ENCODE assay signal across 20 mouse cellular contexts in genomic region chr2:48446617-48447016, GRCm38 (mm10).
DNase-seq lines count a peak whose midpoint lies in the region; ATAC-seq and TF ChIP-seq lines count a peak whose summit lies in the region.
"Had no signal": no experiment of that assay in that cellular context is flagged by ENCODE, and none has a peak within 500 bp of the region (broad histone marks: within the 10 kb centered on the region; RNA-seq: fewer than 3 reads in every experiment).

No protein-coding gene starts in this region.

- H3K4me3 ChIP-seq in forebrain, embryonic 13.5 days, result no peak overlapping the region
- H3K4me3 ChIP-seq in forebrain, postnatal 0 days (ENCODE audit: low read depth, low read length), result no peak overlapping the region
- H3K4me3 ChIP-seq in hindbrain, embryonic 15.5 days, result no peak overlapping the region
- H3K4me3 ChIP-seq in hindbrain, postnatal 0 days (ENCODE audit: low read length), result no peak overlapping the region
- H3K4me3 ChIP-seq in neural tube, embryonic 13.5 days, result no peak overlapping the region
- H3K4me3 ChIP-seq: embryonic facial prominence, embryonic 13.5 days; gastrocnemius, adult 2 months; heart, embryonic 12.5 days; hindbrain, embryonic 10.5 days had no signal

- no peaks in the 10 kb centered on the region for H3K9me3 ChIP-seq in forebrain, embryonic 13.5 days (replicated peaks)
- H3K9me3 ChIP-seq in forebrain, postnatal 0 days (ENCODE audit: low read length), result no peaks in the 10 kb centered on the region
- H3K9me3 ChIP-seq in hindbrain, embryonic 15.5 days, result no peaks in the 10 kb centered on the region
- no peaks in the 10 kb centered on the region for H3K9me3 ChIP-seq in hindbrain, postnatal 0 days (ENCODE audit: low read length)
- H3K9me3 ChIP-seq in neural tube, embryonic 13.5 days, result no peaks in the 10 kb centered on the region
- H3K9me3 ChIP-seq: embryonic facial prominence, embryonic 13.5 days; heart, embryonic 12.5 days; hindbrain, embryonic 10.5 days had no signal

- TF ChIP-seq CTCF in forebrain, postnatal 0 days (IDR thresholded peaks at IDR 0.05; ENCODE audit: low read depth), result no peak
- TF ChIP-seq CTCF in hindbrain, postnatal 0 days (IDR thresholded peaks at IDR 0.05; ENCODE audit: low read depth), result no peak

- no peak overlapping the region for H3K4me2 ChIP-seq in forebrain, embryonic 13.5 days
- H3K4me2 ChIP-seq in forebrain, postnatal 0 days (ENCODE audit: low read depth), result no peak overlapping the region
- no peak overlapping the region for H3K4me2 ChIP-seq in hindbrain, embryonic 15.5 days
- no peak overlapping the region for H3K4me2 ChIP-seq in hindbrain, postnatal 0 days (ENCODE audit: low read depth, low read length)
- 0 out of 2 replicates have a peak overlapping the region, but pooled peaks have one; percentile 0 for H3K4me2 ChIP-seq in neural tube, embryonic 13.5 days
- H3K4me2 ChIP-seq: embryonic facial prominence, embryonic 13.5 days; heart, embryonic 12.5 days; hindbrain, embryonic 14.5 days had no signal

- 54% methylated on average over 5 of the region's 5 CpGs for WGBS in forebrain, embryonic 13.5 days
- WGBS in forebrain, postnatal 0 days, result 46% methylated on average over 5 of the region's 5 CpGs
- whole genome bisulfite sequencing in hindbrain, embryonic 15.5 days, result 64% methylated on average over 5 of the region's 5 CpGs
- WGBS in hindbrain, postnatal 0 days, result 69% methylated on average over 5 of the region's 5 CpGs
- WGBS in neural tube, embryonic 13.5 days, result 68% methylated on average over 5 of the region's 5 CpGs

- no peaks in the 10 kb centered on the region for H3K27me3 ChIP-seq in forebrain, embryonic 13.5 days
- H3K27me3 ChIP-seq in forebrain, postnatal 0 days (ENCODE audit: insufficient read depth, low read length), result no peaks in the 10 kb centered on the region
- no peaks in the 10 kb centered on the region for H3K27me3 ChIP-seq in hindbrain, embryonic 15.5 days
- H3K27me3 ChIP-seq in hindbrain, postnatal 0 days (ENCODE audit: insufficient read depth, low read length), result no peaks in the 10 kb centered on the region
- H3K27me3 ChIP-seq in neural tube, embryonic 13.5 days, result no peaks in the 10 kb centered on the region
- H3K27me3 ChIP-seq: CH12.LX; embryonic facial prominence, embryonic 13.5 days; heart, embryonic 12.5 days; Patski had no signal

- no peak overlapping the region for H3K27ac ChIP-seq in forebrain, embryonic 13.5 days
- no peak overlapping the region for H3K27ac ChIP-seq in forebrain, postnatal 0 days (ENCODE audit: low read depth, low read length)
- no peak overlapping the region for H3K27ac ChIP-seq in hindbrain, embryonic 15.5 days (replicated peaks)
- H3K27ac ChIP-seq in hindbrain, postnatal 0 days, result no peak overlapping the region
- peak overlapping the region; percentile 56 for H3K27ac ChIP-seq in neural tube, embryonic 13.5 days (replicated peaks)
- H3K27ac ChIP-seq: embryonic facial prominence, embryonic 13.5 days; gastrocnemius, adult 2 months; hindbrain, embryonic 10.5 days; hindbrain, embryonic 14.5 days had no signal

- ATAC-seq in forebrain, embryonic 13.5 days, result peak; percentile 19; the same call in 1 of the 2 replicates
- no peak for ATAC-seq in forebrain, postnatal 0 days
- ATAC-seq in hindbrain, embryonic 15.5 days (ENCODE audit: low FRiP score, low read depth), result 0 out of 2 replicates have a peak, but pooled peaks have one; percentile 23
- no peak for ATAC-seq in hindbrain, postnatal 0 days
- no peak for ATAC-seq in neural tube, embryonic 13.5 days (ENCODE audit: low read depth)
- ATAC-seq: activated CD4-positive, CD25-positive, alpha-beta regulatory T cell, adult 4 months; inflammation-experienced regulatory T-cells, adult 6 months; intestine, postnatal 0 days; Patski had no signal

- H3K4me1 ChIP-seq in forebrain, embryonic 13.5 days, result peaks cover 17% of the 10 kb centered on the region
- 0 out of 2 replicates have a peak, but pooled peaks cover 2% of the 10 kb centered on the region for H3K4me1 ChIP-seq in forebrain, postnatal 0 days (ENCODE audit: insufficient read depth)
- H3K4me1 ChIP-seq in hindbrain, embryonic 15.5 days (replicated peaks), result peaks cover 3% of the 10 kb centered on the region; the same call in 1 of the 2 replicates
- H3K4me1 ChIP-seq in hindbrain, postnatal 0 days (ENCODE audit: insufficient read depth, low read length), result no peaks in the 10 kb centered on the region
- H3K4me1 ChIP-seq in neural tube, embryonic 13.5 days (replicated peaks), result peaks cover 23% of the 10 kb centered on the region

- H3K36me3 ChIP-seq in forebrain, embryonic 13.5 days (ENCODE audit: poor library complexity, severe bottlenecking), result no peaks in the 10 kb centered on the region
- H3K36me3 ChIP-seq in forebrain, postnatal 0 days (ENCODE audit: insufficient read depth), result no peaks in the 10 kb centered on the region
- H3K36me3 ChIP-seq in hindbrain, embryonic 15.5 days, result no peaks in the 10 kb centered on the region
- no peaks in the 10 kb centered on the region for H3K36me3 ChIP-seq in hindbrain, postnatal 0 days (ENCODE audit: insufficient read depth, low read length)
- no peaks in the 10 kb centered on the region for H3K36me3 ChIP-seq in neural tube, embryonic 13.5 days
- H3K36me3 ChIP-seq: embryonic facial prominence, embryonic 13.5 days; heart, embryonic 12.5 days; hindbrain, embryonic 10.5 days had no signal

- no peak for DNase-seq in forebrain, postnatal 0 days
- DNase-seq in hindbrain, postnatal 0 days (ENCODE audit: low spot score), result no peak
- DNase-seq in neural tube, embryonic 10.5 days (ENCODE audit: extremely low spot score, low spot score), result no peak
- no peak for DNase-seq in embryo, embryonic 9.5 days (ENCODE audit: extremely low spot score)
- DNase-seq: adrenal gland, postnatal 14 days; cerebellum, adult 8-10 months; gastrocnemius, adult 2 months; gastrocnemius, postnatal 25 days had no signal

- H3K9ac ChIP-seq in forebrain, embryonic 13.5 days, result no peak overlapping the region
- H3K9ac ChIP-seq in forebrain, postnatal 0 days, result no peak overlapping the region
- no peak overlapping the region for H3K9ac ChIP-seq in hindbrain, embryonic 15.5 days
- H3K9ac ChIP-seq in hindbrain, postnatal 0 days (replicated peaks; ENCODE audit: low read length), result no peak overlapping the region
- no peak overlapping the region for H3K9ac ChIP-seq in neural tube, embryonic 13.5 days
- H3K9ac ChIP-seq: embryonic facial prominence, embryonic 13.5 days; heart, embryonic 12.5 days; hindbrain, embryonic 14.5 days had no signal

Comparison
In these comparisons a context has a peak if more than half of its experiments do, and no peak if none do; other contexts are left out.
1. ATAC-seq: peak in forebrain, embryonic 13.5 days (single experiment) and hindbrain, embryonic 15.5 days (single experiment); none in forebrain, postnatal 0 days (single experiment), hindbrain, postnatal 0 days (single experiment) and neural tube, embryonic 13.5 days (single experiment).